Mouse (Mus musculus): ENCODE data around the gene Atf2. TPM values are rescaled to one million over a fixed set of nuclear protein-coding genes. Genes with fewer than 3 reads are reported as not detected.
"Not testable (repeated sequence)": the region's sequence is repeated elsewhere in the genome, so short reads cannot be mapped to it uniquely, and the experiment has no call there.

Atf2 gene
- polyA plus RNA-seq, 1 experiment from 2014 or later = 83.6 TPM

DNA sequence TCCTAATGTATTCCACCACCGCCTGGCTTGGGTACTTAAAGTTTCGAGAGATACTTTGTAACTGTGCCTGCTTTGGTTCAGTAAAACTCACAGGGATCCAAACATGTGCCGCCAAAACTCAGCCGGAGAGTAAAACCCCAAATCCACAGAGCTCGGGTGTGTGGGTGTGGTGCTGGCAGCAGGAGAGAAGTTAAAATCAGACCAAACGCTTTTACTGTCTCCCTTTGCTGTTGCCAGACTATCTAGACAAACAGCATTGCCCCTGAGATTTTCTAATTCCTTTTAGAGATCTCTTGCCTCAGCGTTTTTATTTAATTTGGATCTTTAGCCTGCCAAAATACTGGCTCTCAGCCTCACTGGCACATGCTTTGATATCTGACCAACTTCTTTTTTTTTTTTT is 27.2 kb upstream of the Atf2 start:
- Histone ChIP-seq H3K27me3 (ENCODE audit: control insufficient read depth, insufficient read depth, low read length) (no peaks in the 10 kb centered on the region), H3K9ac (ENCODE audit: low read length) (no peak overlapping the region), H3K36me3 (ENCODE audit: control insufficient read depth, insufficient read depth, low read length) (no peaks in the 10 kb centered on the region), H3K4me3 (ENCODE audit: low read depth, low read length) (no peak overlapping the region), H3K27ac (replicated peaks; ENCODE audit: low read depth, low read length) (no peak overlapping the region), H3K4me1 (ENCODE audit: control insufficient read depth, insufficient read depth, low read length) (no peaks in the 10 kb centered on the region), H3K4me2 (ENCODE audit: low read depth, severe bottlenecking) (no peak overlapping the region), H3K9me3 (ENCODE audit: control insufficient read depth, low read length) (no peaks in the 10 kb centered on the region)
- WGBS = 76% methylated on average over 7 of the region's 7 CpGs
- ATAC-seq (ENCODE audit: insufficient number of reproducible peaks, low FRiP score, low TSS enrichment, low read depth) = no peak
- no peak for DNase-seq (ENCODE audit: low spot score)

DNA sequence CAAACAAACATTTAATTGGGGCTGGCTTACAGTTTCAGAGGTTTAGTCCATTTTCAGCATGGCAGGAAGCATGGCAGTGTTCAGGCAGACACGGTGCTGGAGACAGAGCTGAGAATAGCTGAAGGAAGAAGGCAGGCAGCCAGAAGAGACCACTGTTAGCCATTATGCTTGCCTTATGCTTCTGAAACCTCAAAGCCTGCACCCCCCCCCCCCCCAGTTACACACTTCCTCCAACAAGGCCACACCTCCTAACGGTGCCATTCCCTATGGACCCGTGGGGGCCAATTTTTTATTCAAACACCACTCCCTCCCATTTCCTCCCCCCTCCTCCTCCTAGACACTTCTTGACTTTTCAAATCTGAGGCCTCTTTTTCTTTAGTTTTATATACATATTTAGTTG is 19.8 kb upstream of the Atf2 start:
- Histone ChIP-seq H3K27ac (replicated peaks; ENCODE audit: low read depth, low read length) (no peak overlapping the region), H3K4me2 (ENCODE audit: low read depth, severe bottlenecking) (no peak overlapping the region), H3K4me1 (ENCODE audit: control insufficient read depth, insufficient read depth, low read length) (0 out of 2 replicates have a peak, but pooled peaks cover 2% of the 10 kb centered on the region), H3K27me3 (ENCODE audit: control insufficient read depth, insufficient read depth, low read length) (no peaks in the 10 kb centered on the region), H3K4me3 (ENCODE audit: low read depth, low read length) (no peak overlapping the region), H3K9me3 (ENCODE audit: control insufficient read depth, low read length) (no peaks in the 10 kb centered on the region), H3K36me3 (ENCODE audit: control insufficient read depth, insufficient read depth, low read length) (peaks cover 14% of the 10 kb centered on the region; the same call in 1 of the 2 replicates), H3K9ac (ENCODE audit: low read length) (no peak overlapping the region)
- DNase-seq (ENCODE audit: low spot score) = no peak
- WGBS = 75% methylated on average over 3 of the region's 3 CpGs
- ATAC-seq (ENCODE audit: insufficient number of reproducible peaks, low FRiP score, low TSS enrichment, low read depth) = no peak

DNA sequence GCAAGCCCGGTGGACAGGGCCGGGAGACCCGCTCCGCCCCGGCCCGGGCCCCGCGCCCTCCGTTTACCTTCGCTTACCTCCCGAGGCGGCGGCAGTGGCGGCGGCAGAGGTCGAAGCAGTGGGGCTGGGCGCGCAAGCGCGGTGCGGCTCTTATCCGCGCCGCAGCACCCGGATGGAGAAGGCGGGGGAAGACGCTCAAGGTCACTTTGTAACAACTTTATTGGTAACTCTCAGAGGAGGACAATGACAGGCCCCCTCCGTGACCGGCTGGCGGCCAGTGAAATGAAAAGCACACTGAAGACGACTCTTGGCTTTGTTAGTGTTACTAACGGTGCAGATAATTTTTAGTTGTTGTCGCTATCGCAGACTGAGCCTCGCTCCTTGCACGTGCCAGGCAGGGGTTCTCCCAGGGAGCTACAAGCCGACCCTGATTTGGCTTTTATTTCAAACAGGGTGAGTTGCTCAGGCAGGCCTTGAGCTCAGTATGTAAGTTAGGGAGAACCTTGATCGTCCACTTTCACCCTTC is 18.8 kb upstream of the Atf2 start, which contains the start of gene Atp5g3:
Atp5g3 (minus strand) TSS at position 152 of the 526 bp plus-strand sequence.
- under 1% methylated on average over 38 of the region's 38 CpGs for WGBS
- peak; percentile 92 for ATAC-seq (ENCODE audit: insufficient number of reproducible peaks, low FRiP score, low TSS enrichment, low read depth)
- peak within 1 kb of the TSS; percentile 81 for H3K27ac ChIP-seq (replicated peaks; ENCODE audit: low read depth, low read length)

DNA sequence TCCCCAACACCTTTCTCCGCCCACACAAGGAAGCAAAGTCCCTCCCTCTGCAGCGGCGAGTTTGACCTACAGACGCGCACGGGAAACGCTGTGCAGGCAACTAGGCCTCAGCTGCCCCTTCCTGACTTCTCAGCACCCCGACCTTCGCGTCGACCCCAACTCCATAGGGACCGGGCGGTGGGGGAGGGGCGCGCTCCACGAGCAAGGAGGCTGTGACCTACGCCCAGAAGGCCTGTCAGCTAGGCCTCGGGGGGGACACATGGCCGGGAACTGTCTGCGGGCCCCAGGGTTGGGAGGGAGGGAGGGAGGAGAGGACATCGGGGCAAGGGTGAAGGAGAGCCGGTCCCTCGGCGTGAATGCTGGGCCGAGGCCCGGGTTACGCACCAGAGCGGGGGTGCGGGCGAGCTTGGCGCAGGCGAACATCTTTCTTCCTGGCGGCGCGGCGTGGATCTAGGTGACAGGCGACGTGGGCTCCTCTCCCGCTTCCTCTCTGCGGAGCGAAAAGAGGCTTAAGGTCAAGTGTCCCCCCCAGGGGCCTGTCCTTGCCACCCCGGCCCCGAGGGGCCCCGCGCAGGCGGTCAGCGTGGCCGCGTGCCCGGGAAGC is 18.2 kb upstream of the Atf2 start:
- Histone ChIP-seq H3K27ac (replicated peaks; ENCODE audit: low read depth, low read length) (peak overlapping the region; percentile 81), H3K4me2 (ENCODE audit: low read depth, severe bottlenecking) (peak overlapping the region; percentile 66), H3K9me3 (ENCODE audit: control insufficient read depth, low read length) (no peaks in the 10 kb centered on the region), H3K9ac (ENCODE audit: low read length) (peak overlapping the region; percentile 84), H3K36me3 (ENCODE audit: control insufficient read depth, insufficient read depth, low read length) (peaks cover 19% of the 10 kb centered on the region), H3K27me3 (ENCODE audit: control insufficient read depth, insufficient read depth, low read length) (no peaks in the 10 kb centered on the region), H3K4me1 (ENCODE audit: control insufficient read depth, insufficient read depth, low read length) (0 out of 2 replicates have a peak, but pooled peaks cover 2% of the 10 kb centered on the region), H3K4me3 (ENCODE audit: low read depth, low read length) (peak overlapping the region; percentile 73)
- ATAC-seq (ENCODE audit: insufficient number of reproducible peaks, low FRiP score, low TSS enrichment, low read depth) = peak; percentile 53; the same call in 1 of the 2 replicates
- WGBS = under 1% methylated on average over 50 of the region's 50 CpGs
- DNase-seq (ENCODE audit: low spot score) = peak; percentile 66

More for the DNA sequence above, 18.8 kb upstream of the Atf2 start, which contains the start of gene Atp5g3:
- H3K4me2 ChIP-seq (ENCODE audit: low read depth, severe bottlenecking) = peak within 1 kb of the TSS; percentile 66
- no peaks in the 10 kb centered on the region for H3K27me3 ChIP-seq (ENCODE audit: control insufficient read depth, insufficient read depth, low read length)
- peak within 1 kb of the TSS; percentile 73 for H3K4me3 ChIP-seq (ENCODE audit: low read depth, low read length)
- H3K9ac ChIP-seq (ENCODE audit: low read length) = peak within 1 kb of the TSS; percentile 84
- H3K9me3 ChIP-seq (ENCODE audit: control insufficient read depth, low read length) = no peaks in the 10 kb centered on the region
- peaks cover 19% of the 10 kb centered on the region for H3K36me3 ChIP-seq (ENCODE audit: control insufficient read depth, insufficient read depth, low read length)
- peak; percentile 92 for DNase-seq (ENCODE audit: low spot score)
- H3K4me1 ChIP-seq (ENCODE audit: control insufficient read depth, insufficient read depth, low read length) = 0 out of 2 replicates have a peak, but pooled peaks cover 2% of the 10 kb centered on the region

DNA sequence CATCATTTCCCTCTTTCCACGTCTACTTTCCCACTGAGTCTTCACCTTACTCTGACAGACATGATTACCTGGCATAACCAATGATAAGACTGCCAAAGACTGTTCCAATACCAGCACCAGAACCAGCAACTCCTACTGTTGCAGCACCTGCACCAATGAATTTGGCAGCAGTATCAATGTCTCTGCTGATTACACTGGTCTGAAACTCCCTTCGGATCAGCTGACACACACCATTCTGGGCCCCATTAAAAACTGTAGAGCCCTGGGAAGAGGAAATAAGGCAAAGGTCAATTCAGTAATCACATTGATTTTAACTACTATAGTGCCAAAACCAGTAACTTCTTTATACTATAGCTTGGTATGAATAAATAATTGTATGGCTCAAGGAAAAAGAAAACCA is 16.7 kb upstream of the Atf2 start:
- DNase-seq (ENCODE audit: low spot score) = no peak
- WGBS = 94% methylated on average over 2 of the region's 2 CpGs
- H3K4me1 ChIP-seq (ENCODE audit: control insufficient read depth, insufficient read depth, low read length) = 0 out of 2 replicates have a peak, but pooled peaks cover 2% of the 10 kb centered on the region
- H3K36me3 ChIP-seq (ENCODE audit: control insufficient read depth, insufficient read depth, low read length) = peaks cover 19% of the 10 kb centered on the region
- H3K4me3 ChIP-seq (ENCODE audit: low read depth, low read length) = no peak overlapping the region
- H3K4me2 ChIP-seq (ENCODE audit: low read depth, severe bottlenecking) = no peak overlapping the region
- H3K9me3 ChIP-seq (ENCODE audit: control insufficient read depth, low read length) = no peaks in the 10 kb centered on the region
- no peak overlapping the region for H3K27ac ChIP-seq (replicated peaks; ENCODE audit: low read depth, low read length)
- no peak for ATAC-seq (ENCODE audit: insufficient number of reproducible peaks, low FRiP score, low TSS enrichment, low read depth)
- H3K9ac ChIP-seq (ENCODE audit: low read length) = no peak overlapping the region
- H3K27me3 ChIP-seq (ENCODE audit: control insufficient read depth, insufficient read depth, low read length) = no peaks in the 10 kb centered on the region

DNA sequence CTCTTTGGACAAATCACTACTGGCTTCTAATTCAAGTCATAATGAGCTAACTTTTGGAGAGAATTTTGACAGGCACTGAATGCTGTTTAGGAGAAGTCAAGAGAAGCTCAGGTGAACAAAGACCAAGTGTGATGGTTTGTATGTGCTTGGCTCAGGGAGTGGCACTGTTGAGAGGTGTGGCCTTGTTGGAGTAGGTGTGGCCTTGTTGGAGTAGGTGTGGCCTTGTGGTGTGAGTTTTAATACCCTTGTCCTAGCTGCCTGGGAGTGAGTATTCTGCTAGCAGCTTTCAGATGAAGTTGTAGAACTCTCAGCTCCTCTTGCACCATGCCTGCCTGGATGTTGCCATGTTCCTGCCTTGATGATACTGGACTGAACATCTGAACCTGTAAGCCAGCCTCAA is 12.2 kb upstream of the Atf2 start:
- H3K27ac ChIP-seq (replicated peaks; ENCODE audit: low read depth, low read length); H3K9ac ChIP-seq (ENCODE audit: low read length); H3K4me3 ChIP-seq (ENCODE audit: low read depth, low read length); H3K9me3 ChIP-seq (ENCODE audit: control insufficient read depth, low read length); H3K4me2 ChIP-seq (ENCODE audit: low read depth, severe bottlenecking); DNase-seq (ENCODE audit: low spot score); H3K4me1 ChIP-seq (ENCODE audit: control insufficient read depth, insufficient read depth, low read length); ATAC-seq (ENCODE audit: insufficient number of reproducible peaks, low FRiP score, low TSS enrichment, low read depth); H3K27me3 ChIP-seq (ENCODE audit: control insufficient read depth, insufficient read depth, low read length): not testable (repeated sequence)
- peaks cover 19% of the 10 kb centered on the region for H3K36me3 ChIP-seq (ENCODE audit: control insufficient read depth, insufficient read depth, low read length)

DNA sequence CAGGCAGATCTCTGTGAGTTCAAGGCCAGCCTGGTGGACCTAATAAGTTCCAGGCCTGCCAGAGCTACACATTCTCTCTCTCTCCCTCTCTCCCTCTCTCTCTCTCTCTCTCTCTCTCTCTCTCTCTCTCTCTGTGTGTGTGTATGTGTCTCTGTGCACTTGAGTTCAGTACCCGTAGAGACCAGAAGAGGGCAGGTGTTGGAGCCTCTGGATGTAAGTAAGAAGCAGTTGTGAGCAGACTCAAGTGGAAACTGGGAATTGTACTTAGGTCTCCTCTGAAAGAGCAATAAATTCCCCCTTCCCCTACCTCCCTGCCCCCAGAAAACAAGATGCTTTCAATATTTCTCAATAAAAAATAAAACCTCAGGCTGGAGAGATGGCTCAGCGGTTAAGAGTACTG is 11.1 kb upstream of the Atf2 start:
- H3K27me3 ChIP-seq (ENCODE audit: control insufficient read depth, insufficient read depth, low read length) = no peaks in the 10 kb centered on the region
- no peak for ATAC-seq (ENCODE audit: insufficient number of reproducible peaks, low FRiP score, low TSS enrichment, low read depth)
- no peaks in the 10 kb centered on the region for H3K4me1 ChIP-seq (ENCODE audit: control insufficient read depth, insufficient read depth, low read length)

DNA sequence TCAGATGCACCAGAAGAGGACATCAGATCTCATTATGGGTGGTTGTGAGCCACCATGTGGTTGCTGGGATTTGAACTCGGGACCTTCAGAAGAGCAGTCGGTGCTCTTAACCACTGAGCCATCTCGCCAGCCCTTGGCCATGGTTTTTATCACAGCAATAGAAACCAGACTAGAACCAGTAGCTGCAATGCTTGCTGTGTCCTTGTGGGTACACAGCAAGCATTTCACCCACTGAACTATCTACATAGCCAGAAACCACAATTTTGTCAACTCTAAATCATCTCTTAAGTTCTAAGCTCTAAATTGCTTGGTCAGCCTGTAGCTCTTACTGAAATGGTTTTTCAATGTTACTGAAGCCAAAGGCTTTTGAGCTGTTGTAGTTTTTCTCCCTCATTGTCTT is 9.9 kb upstream of the Atf2 start:
- DNase-seq (ENCODE audit: low spot score); H3K4me1 ChIP-seq (ENCODE audit: control insufficient read depth, insufficient read depth, low read length); H3K4me2 ChIP-seq (ENCODE audit: low read depth, severe bottlenecking); ATAC-seq (ENCODE audit: insufficient number of reproducible peaks, low FRiP score, low TSS enrichment, low read depth); H3K27me3 ChIP-seq (ENCODE audit: control insufficient read depth, insufficient read depth, low read length); H3K9ac ChIP-seq (ENCODE audit: low read length); H3K36me3 ChIP-seq (ENCODE audit: control insufficient read depth, insufficient read depth, low read length); H3K4me3 ChIP-seq (ENCODE audit: low read depth, low read length); H3K9me3 ChIP-seq (ENCODE audit: control insufficient read depth, low read length); H3K27ac ChIP-seq (replicated peaks; ENCODE audit: low read depth, low read length): not testable (repeated sequence)
- WGBS = 93% methylated on average over 3 of the region's 3 CpGs

More for the DNA sequence above, 11.1 kb upstream of the Atf2 start:
- Histone ChIP-seq H3K9me3 (ENCODE audit: control insufficient read depth, low read length) (no peaks in the 10 kb centered on the region), H3K36me3 (ENCODE audit: control insufficient read depth, insufficient read depth, low read length) (peaks cover 13% of the 10 kb centered on the region), H3K4me2 (ENCODE audit: low read depth, severe bottlenecking) (no peak overlapping the region), H3K9ac (ENCODE audit: low read length) (no peak overlapping the region), H3K27ac (replicated peaks; ENCODE audit: low read depth, low read length) (no peak overlapping the region), H3K4me3 (ENCODE audit: low read depth, low read length) (no peak overlapping the region)
- DNase-seq (ENCODE audit: low spot score) = no peak
- 89% methylated on average over 2 of the region's 2 CpGs for WGBS
